Mouse (Mus musculus): Measurements from ENCODE around the gene Map3k6.

GRCm38 (mm10) chr4:133263756-133264155 lies 23.1 kb downstream of the Map3k6 start:
- no peak for TF ChIP-seq MYOD1 (IDR thresholded peaks at IDR 0.05; ENCODE audit: control insufficient read depth in 1 of 3, insufficient read length in 2 of 3, low read depth in 2 of 3)
- no peak for TF ChIP-seq TCF12 (IDR thresholded peaks at IDR 0.05; ENCODE audit: insufficient read depth, poor library complexity, severe bottlenecking)
- TF ChIP-seq POLR2A (IDR thresholded peaks at IDR 0.05; ENCODE audit: insufficient read length, low read depth), result no peak
- no peak for TF ChIP-seq MAX (IDR thresholded peaks at IDR 0.05; ENCODE audit: low read depth)
- TF ChIP-seq SRF (IDR thresholded peaks at IDR 0.05; ENCODE audit: control insufficient read depth, insufficient read length, low read depth), result no peak
- no peak for TF ChIP-seq USF1 (IDR thresholded peaks at IDR 0.05; ENCODE audit: low read depth)
